Mouse (Mus musculus) layer of hippocampus, adult 6 months (tissue): ENCODE results near the gene Zfp865. TPM values are rescaled to one million over a fixed set of nuclear protein-coding genes. Genes with fewer than 3 reads are reported as not detected.

Source experiments
- long read RNA-seq, 2 experiments: library from polyadenylated mRNA; unstranded; transcript quantifications; one replicate each; pipeline ENCODE4 v2.0.0; 2019 to 2020
- polyA plus RNA-seq: library from polyadenylated mRNA; unstranded; fragments of <200 nt; fragmentation: Nextera tagmentation; gene quantifications from 2 replicates; pipeline ENCODE4 v1.2.3, GENCODE M21; 2021

The Zfp865 gene
- polyA plus RNA-seq: 1.5 and 2.0 TPM in 2 replicates
- long read RNA-seq, experiment 1, partial matches to known transcripts: 0 of 2 reads
- long read RNA-seq, experiment 1, other reads (novel, unspliced or antisense): 0 of 2 reads
- long read RNA-seq, experiment 2, partial matches to known transcripts: 2 of 4 reads
- long read RNA-seq, experiment 2, other reads (novel, unspliced or antisense): 0 of 4 reads

GRCm38 (mm10) chr7:5020000-5020681 is at the start of gene Zfp865, which contains the start of gene Ccdc106:
Gene Zfp865 (plus strand): TSS chr7:5020376.
Gene Ccdc106 (plus strand): TSS chr7:5020553.

GRCm38 (mm10) chr7:4971068-4971467 is 49.1 kb upstream of the Zfp865 start, which contains the start of gene Sbk3:
Gene Sbk3 (minus strand): TSS chr7:4971168.

GRCm38 (mm10) chr7:4996003-4996895 is 23.9 kb upstream of the Zfp865 start, which contains the start of gene Zfp579:
Gene Zfp579 (minus strand): TSS chr7:4996158.

GRCm38 (mm10) chr7:5014251-5015117 is 5.7 kb upstream of the Zfp865 start, which contains the start of the genes Zfp524 and Fiz1:
Gene Zfp524 (plus strand): TSS chr7:5014415.
Gene Fiz1 (minus strand): TSS chr7:5014697.

GRCm38 (mm10) chr7:5015118-5016001 is 4.8 kb upstream of the Zfp865 start, which contains the start of gene Gm44973:
Gene Gm44973 (plus strand): TSS chr7:5015496.

DNA sequence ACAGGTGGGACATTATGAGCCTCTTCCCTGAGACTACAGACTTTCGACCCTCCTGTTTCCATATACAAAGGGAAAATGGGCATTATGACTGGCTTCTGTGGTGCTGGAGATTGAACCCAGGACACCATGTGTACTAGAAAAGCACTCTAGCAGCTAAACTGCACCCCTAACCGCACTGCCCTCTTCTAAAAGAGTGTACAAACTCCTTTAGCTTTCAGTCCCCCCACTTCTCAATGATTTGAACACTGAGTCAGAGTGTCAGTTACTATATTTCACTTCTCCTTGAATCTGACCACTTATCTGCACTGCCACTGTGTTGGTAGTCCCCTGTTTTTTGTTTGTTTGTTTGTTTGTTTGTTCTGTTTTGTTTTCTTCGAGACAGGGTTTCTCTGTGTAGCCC is 13.6 kb downstream of the Zfp865 start, which contains the start of gene 4632433K11Rik:
Gene 4632433K11Rik (plus strand): TSS at position 301 of the 400 bp plus-strand sequence.

DNA sequence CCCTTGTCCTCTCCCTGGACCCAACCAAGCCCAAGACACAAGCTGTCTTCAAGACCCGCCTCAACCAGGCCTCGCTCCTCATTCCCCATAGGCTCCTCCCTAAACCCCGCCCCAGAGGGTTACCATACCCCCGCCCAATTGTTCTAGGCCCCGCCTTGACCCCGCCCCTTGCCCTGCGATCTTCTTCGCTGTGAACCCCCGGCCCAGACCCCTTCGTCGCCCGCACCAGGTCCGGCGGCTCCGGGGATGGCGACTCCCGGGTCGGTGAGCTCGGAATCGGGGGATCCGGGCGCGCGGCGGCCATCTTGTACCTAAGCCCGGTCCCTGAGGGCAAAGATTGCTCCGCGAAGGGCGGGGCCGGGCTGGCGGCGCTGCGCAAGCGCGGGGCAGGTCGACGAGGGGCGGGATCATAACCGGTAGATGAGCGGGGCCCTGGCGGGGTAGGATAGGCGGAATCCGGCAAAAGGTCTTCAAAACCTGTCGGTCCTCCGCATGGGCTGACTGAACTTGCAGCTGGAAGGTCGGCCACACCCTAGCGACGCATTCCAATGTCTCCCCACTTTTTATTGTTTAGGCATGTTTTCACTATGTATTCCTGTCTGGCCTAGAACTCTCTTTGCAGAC is 18.0 kb downstream of the Zfp865 start, which contains the start of gene Zfp784:
Gene Zfp784 (minus strand): TSS at position 338 of the 624 bp plus-strand sequence.

DNA sequence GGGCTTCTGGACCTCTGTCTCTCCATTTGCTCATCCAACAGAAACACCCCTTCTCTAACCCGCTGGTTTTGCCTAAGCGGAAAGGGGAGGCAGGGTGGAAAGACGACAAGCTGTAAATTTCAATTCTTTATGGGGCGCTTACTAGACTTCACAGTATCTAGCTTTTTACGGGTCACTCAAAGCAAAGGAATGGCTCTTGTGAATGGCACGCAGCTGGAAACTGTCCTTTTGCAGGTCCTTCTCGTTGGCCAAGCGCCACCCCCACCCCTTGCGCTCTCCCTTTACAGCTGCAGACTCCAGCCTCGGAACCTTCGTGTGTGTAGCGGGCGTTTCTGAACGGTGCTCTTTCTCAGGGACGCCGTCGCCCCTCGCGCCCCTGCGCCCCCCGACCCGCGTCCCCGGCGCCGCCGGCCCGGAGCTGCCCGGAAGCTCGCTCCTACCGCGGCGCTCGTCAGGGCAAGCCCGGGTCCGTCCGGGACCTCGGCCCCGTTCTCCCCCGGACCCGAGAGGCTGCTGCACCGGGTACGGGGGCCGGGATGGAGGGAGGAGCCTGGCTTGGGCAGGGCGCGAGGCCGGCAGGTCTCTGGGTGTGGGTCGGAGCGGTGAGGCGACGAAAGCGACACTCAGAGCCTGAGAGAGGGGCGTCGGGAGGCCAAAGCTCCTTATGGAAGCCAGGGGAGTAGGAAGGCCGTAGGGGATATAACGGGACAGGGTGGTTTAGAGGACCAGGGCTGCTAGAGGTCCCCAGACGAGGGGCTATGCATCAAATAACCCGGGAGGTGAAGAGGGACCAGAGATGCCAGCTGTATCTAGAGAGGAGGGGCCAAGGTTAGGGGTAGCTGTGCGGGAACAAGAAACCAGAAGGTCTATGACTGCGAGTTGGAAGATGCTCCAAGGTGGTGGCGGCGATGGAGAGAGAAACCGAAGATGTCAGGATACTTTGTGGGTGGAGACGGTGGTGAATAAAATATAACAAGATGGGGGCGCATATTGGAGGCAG is 31.3 kb downstream of the Zfp865 start, which contains the start of gene Zfp580:
Gene Zfp580 (plus strand): TSS at position 346 of the 1,000 bp plus-strand sequence.

GRCm38 (mm10) chr7:5061774-5062359 is 41.7 kb downstream of the Zfp865 start, which contains the start of gene U2af2:
Gene U2af2 (plus strand): TSS chr7:5062143.

GRCm38 (mm10) chr7:5080010-5080751 is 60.0 kb downstream of the Zfp865 start, which contains the start of gene Epn1:
Gene Epn1 (plus strand): TSS chr7:5080235.

Other genes starting within 250 kb of the Zfp865 start
- not detected in 2 replicates for gene Fam71e2, start 249.1 kb upstream of the Zfp865 start, polyA plus RNA-seq
- 0.18 and 0.45 TPM in 2 replicates for gene Il11, start 237.5 kb upstream of the Zfp865 start, polyA plus RNA-seq
- gene Tmem190, start 237.4 kb upstream of the Zfp865 start, polyA plus RNA-seq: not detected in 2 replicates
- 7.2 and 9.5 TPM in 2 replicates for gene Tmem238, start 230.7 kb upstream of the Zfp865 start, polyA plus RNA-seq
- gene Rpl28, start 227.5 kb upstream of the Zfp865 start, polyA plus RNA-seq: 1,085 and 1,204 TPM in 2 replicates
- 16.3 and 20.3 TPM in 2 replicates for gene Ube2s, start 207.8 kb upstream of the Zfp865 start, polyA plus RNA-seq
- gene Shisa7, start 175.7 kb upstream of the Zfp865 start, polyA plus RNA-seq: 11.7 and 13.1 TPM in 2 replicates
- 17.0 and 20.1 TPM in 2 replicates for gene Isoc2b, start 150.1 kb upstream of the Zfp865 start, polyA plus RNA-seq
- gene Isoc2a, start 143.2 kb upstream of the Zfp865 start, polyA plus RNA-seq: 0.87 and 0.94 TPM in 2 replicates
- gene Gm36210, start 113.9 kb upstream of the Zfp865 start, polyA plus RNA-seq: 0.14 and 0.29 TPM in 2 replicates
- gene Zfp628, start 105.2 kb upstream of the Zfp865 start, polyA plus RNA-seq: 0.75 and 0.93 TPM in 2 replicates
- gene Nat14, start 98.3 kb upstream of the Zfp865 start, polyA plus RNA-seq: 136 and 147 TPM in 2 replicates
- gene Ssc5d, start 94.6 kb upstream of the Zfp865 start, polyA plus RNA-seq: 0.04 and 0.05 TPM in 2 replicates
- gene Sbk2, start 56.0 kb upstream of the Zfp865 start, polyA plus RNA-seq: 0.31 and 0.74 TPM in 2 replicates
- gene Sbk3, start 49.2 kb upstream of the Zfp865 start, polyA plus RNA-seq: 0.08 and 0.15 TPM in 2 replicates
- gene Zfp579, start 24.2 kb upstream of the Zfp865 start, polyA plus RNA-seq: 6.2 and 8.0 TPM in 2 replicates
- 11.0 and 13.9 TPM in 2 replicates for gene Zfp524, start 6.0 kb upstream of the Zfp865 start, polyA plus RNA-seq
- gene Fiz1, start 5.7 kb upstream of the Zfp865 start, polyA plus RNA-seq: 13.3 and 16.7 TPM in 2 replicates
- gene Gm44973, start 4.9 kb upstream of the Zfp865 start, polyA plus RNA-seq: 0.31 TPM in 1 of 2 replicates, not detected in the other
- 65.2 and 75.8 TPM in 2 replicates for gene Ccdc106, start 177 bp downstream of the Zfp865 start, polyA plus RNA-seq
- not detected in 2 replicates for gene 4632433K11Rik, start 13.7 kb downstream of the Zfp865 start, polyA plus RNA-seq
- gene Zfp784, start 18.1 kb downstream of the Zfp865 start, polyA plus RNA-seq: 3.1 and 3.3 TPM in 2 replicates
- 4.2 and 4.7 TPM in 2 replicates for gene Zfp580, start 31.2 kb downstream of the Zfp865 start, polyA plus RNA-seq
- 5.4 and 5.7 TPM in 2 replicates for gene U2af2, start 41.8 kb downstream of the Zfp865 start, polyA plus RNA-seq
- 65.5 and 92.3 TPM in 2 replicates for gene Epn1, start 59.9 kb downstream of the Zfp865 start, polyA plus RNA-seq
- not detected in 2 replicates for gene Rfpl4, start 96.6 kb downstream of the Zfp865 start, polyA plus RNA-seq
- 0.88 and 1.2 TPM in 2 replicates for gene Rasl2-9, start 105.6 kb downstream of the Zfp865 start, polyA plus RNA-seq
- not detected in 2 replicates for gene Vmn1r55, start 129.3 kb downstream of the Zfp865 start, polyA plus RNA-seq
- gene Vmn1r56, start 176.4 kb downstream of the Zfp865 start, polyA plus RNA-seq: not detected in 2 replicates
- gene Vmn1r57, start 198.1 kb downstream of the Zfp865 start, polyA plus RNA-seq: not detected in 2 replicates